Mouse (Mus musculus): ENCODE data around the gene Fabp1.

The Fabp1 gene

GRCm38 (mm10) chr6:71211917-71212316 is 12.3 kb downstream of the Fabp1 start:
- DNase-seq (ENCODE audit: low read depth, low spot score), result no peak

- DNase-seq (ENCODE audit: low read depth, low spot score), result no peak
Observed at GRCm38 (mm10) chr6:71212471-71212870, 12.8 kb downstream of the Fabp1 start.

- DNase-seq (ENCODE audit: low read depth, low spot score), result no peak
Observed at GRCm38 (mm10) chr6:71221501-71221900, 21.9 kb downstream of the Fabp1 start.

- no peak for DNase-seq (ENCODE audit: low read depth, low spot score)
Observed at GRCm38 (mm10) chr6:71224184-71224943, 24.7 kb downstream of the Fabp1 start.

- no peak for DNase-seq (ENCODE audit: low read depth, low spot score)
Observed at GRCm38 (mm10) chr6:71226544-71226943, 26.9 kb downstream of the Fabp1 start.

- no peak for DNase-seq (ENCODE audit: low read depth, low spot score)
Observed at GRCm38 (mm10) chr6:71227157-71227770, 27.6 kb downstream of the Fabp1 start.

- no peak for DNase-seq (ENCODE audit: low read depth, low spot score)
Observed at GRCm38 (mm10) chr6:71235121-71235520, 35.5 kb downstream of the Fabp1 start.

GRCm38 (mm10) chr6:71235944-71236343 is 36.3 kb downstream of the Fabp1 start:
- no peak for DNase-seq (ENCODE audit: low read depth, low spot score)

- no peak for DNase-seq (ENCODE audit: low read depth, low spot score)
Observed at GRCm38 (mm10) chr6:71236506-71236905, 36.9 kb downstream of the Fabp1 start.

GRCm38 (mm10) chr6:71237031-71237431 is 37.4 kb downstream of the Fabp1 start:
- DNase-seq (ENCODE audit: low read depth, low spot score), result no peak

GRCm38 (mm10) chr6:71239069-71239750 is 39.6 kb downstream of the Fabp1 start:
- DNase-seq (ENCODE audit: low read depth, low spot score), result no peak

- DNase-seq (ENCODE audit: low read depth, low spot score), result no peak
Observed at GRCm38 (mm10) chr6:71240831-71241230, 41.2 kb downstream of the Fabp1 start.

GRCm38 (mm10) chr6:71242811-71243210 is 43.2 kb downstream of the Fabp1 start:
- DNase-seq (ENCODE audit: low read depth, low spot score), result no peak

GRCm38 (mm10) chr6:71243258-71243657 is 43.6 kb downstream of the Fabp1 start:
- no peak for DNase-seq (ENCODE audit: low read depth, low spot score)

GRCm38 (mm10) chr6:71248420-71248819 is 48.8 kb downstream of the Fabp1 start:
- no peak for DNase-seq (ENCODE audit: low read depth, low spot score)

- DNase-seq (ENCODE audit: low read depth, low spot score), result no peak
Observed at GRCm38 (mm10) chr6:71249615-71250014, 50.0 kb downstream of the Fabp1 start.

- DNase-seq (ENCODE audit: low read depth, low spot score), result no peak
Observed at GRCm38 (mm10) chr6:71250951-71251350, 51.3 kb downstream of the Fabp1 start.

GRCm38 (mm10) chr6:71254456-71254855 is 54.8 kb downstream of the Fabp1 start:
- no peak for DNase-seq (ENCODE audit: low read depth, low spot score)

Measured in brain, embryonic 18.5 days (tissue).